ENCODE assay signal across 18 mouse cellular contexts in genomic region chr2:62670301-62670700, GRCm38 (mm10).
"Had no signal": no experiment of that assay in that cellular context is flagged by ENCODE, and none has a peak within 500 bp of the region (broad histone marks: within the 10 kb centered on the region; RNA-seq: fewer than 3 reads in every experiment).

No protein-coding gene starts in this region.

- ATAC-seq: midbrain, embryonic 16.5 days had no signal

- H3K4me1 ChIP-seq: midbrain, embryonic 10.5 days; midbrain, embryonic 12.5 days; neural tube, embryonic 13.5 days; neural tube, embryonic 15.5 days had no signal

- H3K9me3 ChIP-seq: midbrain, embryonic 10.5 days; midbrain, embryonic 12.5 days; neural tube, embryonic 13.5 days; neural tube, embryonic 15.5 days had no signal

- H3K4me2 ChIP-seq: lung, embryonic 14.5 days; midbrain, embryonic 12.5 days; neural tube, embryonic 13.5 days; neural tube, embryonic 15.5 days had no signal

- H3K27me3 ChIP-seq: midbrain, embryonic 12.5 days; neural tube, embryonic 15.5 days had no signal

- DNase-seq: lung, embryonic 14.5 days; lung, postnatal 10 days; lung, postnatal 4 days; midbrain, embryonic 14.5 days; retina, postnatal 1 day; right cerebral cortex, adult 18-20 months; right cerebral cortex, postnatal 25 days; right cerebral cortex, postnatal 4 days; spleen, adult 18-20 months; thymus, adult 18-20 months; thymus, postnatal 14 days; thymus, postnatal 36 days had no signal

- H3K4me3 ChIP-seq: midbrain, embryonic 10.5 days; midbrain, embryonic 12.5 days; myocyte; neural tube, embryonic 13.5 days; neural tube, embryonic 15.5 days had no signal

- H3K27ac ChIP-seq: midbrain, embryonic 10.5 days; midbrain, embryonic 12.5 days; neural tube, embryonic 13.5 days; neural tube, embryonic 15.5 days had no signal

- H3K9ac ChIP-seq: lung, embryonic 14.5 days; midbrain, embryonic 12.5 days; neural tube, embryonic 13.5 days; neural tube, embryonic 15.5 days had no signal

- H3K36me3 ChIP-seq: midbrain, embryonic 10.5 days; midbrain, embryonic 12.5 days; neural tube, embryonic 13.5 days; neural tube, embryonic 15.5 days had no signal
